Mouse (Mus musculus) adrenal gland, adult 8-10 months (tissue): Measurements from ENCODE around the gene Podn. TPM values are rescaled to one million over a fixed set of nuclear protein-coding genes. Genes with fewer than 3 reads are reported as not detected.
A peak's percentile ranks its signal among the peaks of the same experiment; 100 is the strongest.
"Not testable (repeated sequence)": the region's sequence is repeated elsewhere in the genome, so short reads cannot be mapped to it uniquely, and the experiment has no call there.

Experiments used
- DNase-seq: peaks from one replicate; pipeline ENCODE4 v3.0.0; 2022
- total RNA-seq, 4 experiments: library from RNA; stranded (reverse); gene quantifications; 2 replicates each; pipeline ENCODE4 v1.2.4; 2022

The Podn gene
- 10 to 100 TPM in 2 of 4 experiments, 1 to 10 TPM in 2; 7.6 to 17.0 (median 11.0) TPM for total RNA-seq

- DNase-seq, result no peak
These were observed at the start of gene Podn for GRCm38 (mm10) chr4:108096345-108096744. Gene Podn (minus strand): TSS chr4:108096445.

- DNase-seq, result not testable (repeated sequence)
These were observed 49.3 kb upstream of the Podn start for GRCm38 (mm10) chr4:108145554-108145953.

GRCm38 (mm10) chr4:108144880-108145279 lies 48.6 kb upstream of the Podn start, which contains the start of gene Scp2:
Gene Scp2 (minus strand): TSS chr4:108144998.
- no peak for DNase-seq

GRCm38 (mm10) chr4:108143778-108144177 lies 47.5 kb upstream of the Podn start:
- no peak for DNase-seq

GRCm38 (mm10) chr4:108143178-108143577 lies 46.9 kb upstream of the Podn start:
- not testable (repeated sequence) for DNase-seq

DNA sequence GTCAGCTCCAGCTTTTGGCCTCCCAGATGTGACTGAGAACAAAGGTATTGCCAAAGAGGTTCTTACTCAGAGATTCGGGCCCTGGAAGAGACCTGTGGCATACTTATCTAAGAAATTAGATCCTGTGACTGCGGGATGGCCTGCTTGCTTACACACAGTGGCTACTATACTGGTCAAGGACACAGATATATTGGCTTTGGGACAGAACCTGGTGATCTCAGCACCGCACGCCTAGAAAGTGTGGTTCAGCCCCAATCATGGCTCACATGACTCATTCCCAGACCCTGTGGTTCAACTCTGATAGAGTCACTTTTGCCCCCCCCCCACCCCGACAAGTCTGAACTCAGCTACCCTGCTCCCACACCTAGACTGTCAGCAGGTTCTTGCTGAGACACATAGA lies 40.7 kb upstream of the Podn start:
- DNase-seq, result peak; percentile 39

DNA sequence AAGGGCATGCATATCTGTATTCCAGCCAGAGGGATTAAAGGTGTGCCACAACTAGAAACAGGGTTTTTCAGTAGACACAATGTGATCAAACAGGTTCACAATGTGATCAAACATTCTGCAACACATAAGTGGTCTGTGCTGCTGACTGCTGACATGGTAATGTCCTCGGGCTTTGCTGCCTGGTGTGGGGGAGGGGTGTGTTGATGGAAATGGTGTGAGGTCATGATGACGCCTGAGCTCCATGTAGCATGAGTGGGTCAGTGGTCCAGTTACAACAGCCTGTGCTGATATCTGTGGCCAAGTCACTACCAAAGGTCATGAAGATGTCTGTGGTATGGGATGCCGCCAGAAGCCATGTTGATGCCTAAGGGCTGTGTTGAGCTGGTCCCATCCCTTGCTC lies 34.2 kb upstream of the Podn start:
- DNase-seq, result no peak

DNA sequence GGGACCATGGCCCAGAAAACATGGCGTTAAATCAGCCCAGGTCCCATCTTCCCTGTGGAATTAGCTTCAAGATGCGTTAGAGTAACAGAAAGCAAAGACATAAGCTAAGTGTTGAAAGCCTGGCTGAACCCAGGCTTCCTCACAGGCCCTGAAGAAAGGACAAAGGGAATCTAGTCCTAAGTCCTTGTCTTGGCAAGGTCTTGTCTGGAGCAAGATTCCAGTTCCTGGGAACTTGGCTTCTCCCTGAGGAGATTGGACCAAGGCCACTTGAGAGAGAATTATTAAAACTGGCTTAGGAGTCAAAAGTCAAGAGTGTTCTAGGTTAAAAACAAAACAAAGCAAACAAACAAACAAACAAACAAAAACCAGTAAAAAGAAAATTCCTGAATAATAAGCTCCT lies 32.1 kb upstream of the Podn start:
- DNase-seq, result no peak

DNA sequence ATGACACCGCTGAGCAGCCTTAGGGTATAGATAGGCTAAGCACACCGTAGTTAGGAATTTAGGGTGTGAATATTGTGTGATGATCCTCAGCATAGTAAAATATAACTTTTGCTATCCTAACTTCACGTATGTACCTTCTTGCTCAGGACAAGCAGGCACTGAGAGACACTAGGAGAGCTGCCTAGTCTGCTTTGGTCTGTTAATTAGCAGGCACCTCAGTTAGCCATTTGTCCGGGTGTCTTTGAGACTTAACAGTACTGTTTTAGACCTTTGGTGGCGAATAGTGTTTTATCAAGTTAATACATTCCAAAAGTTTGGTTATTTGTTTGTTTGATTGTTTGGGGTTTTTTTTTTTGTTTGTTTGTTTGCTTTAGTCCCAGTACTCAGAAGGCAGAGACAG lies 31.3 kb upstream of the Podn start:
- DNase-seq, result no peak

DNA sequence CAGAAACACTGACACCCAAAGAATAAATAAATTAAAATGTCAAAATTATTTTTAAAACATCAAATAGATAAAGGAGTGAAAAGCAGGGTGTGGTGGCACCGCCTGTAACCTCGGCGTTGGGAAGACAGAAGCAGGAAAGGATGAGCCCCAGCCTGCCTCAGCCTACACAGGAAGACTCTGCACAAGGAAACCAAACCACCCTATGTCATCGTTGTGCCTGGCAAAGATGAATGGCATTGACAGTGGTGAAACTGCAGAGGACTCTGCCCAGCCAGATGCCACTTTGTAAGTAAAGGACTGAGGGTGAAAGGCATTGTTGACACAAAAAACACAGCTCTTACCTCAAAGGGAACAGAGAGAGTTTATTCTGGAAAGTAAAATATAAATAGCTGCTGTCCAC lies 30.0 kb upstream of the Podn start:
- DNase-seq, result no peak

DNA sequence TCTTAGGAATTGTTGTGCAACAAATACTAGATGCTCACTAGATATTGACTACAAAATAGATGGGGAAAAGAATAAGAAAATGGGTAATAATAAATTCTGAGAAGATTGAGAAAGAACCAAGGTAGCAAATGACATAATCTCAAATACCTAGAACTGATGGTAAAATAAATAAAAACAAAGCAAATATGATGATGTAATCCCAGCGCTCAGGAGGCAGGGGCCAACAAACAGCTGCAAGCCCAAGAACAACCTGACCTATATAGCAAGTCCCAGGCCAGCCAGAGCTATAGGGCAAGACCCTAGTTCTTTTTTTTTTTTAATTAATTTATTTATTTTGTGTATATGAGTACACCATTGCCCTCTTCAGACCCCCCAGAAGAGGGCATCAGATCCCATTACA lies 27.9 kb upstream of the Podn start:
- DNase-seq, result no peak

GRCm38 (mm10) chr4:108117924-108118876 lies 22.0 kb upstream of the Podn start:
- peak; percentile 92 for DNase-seq

DNA sequence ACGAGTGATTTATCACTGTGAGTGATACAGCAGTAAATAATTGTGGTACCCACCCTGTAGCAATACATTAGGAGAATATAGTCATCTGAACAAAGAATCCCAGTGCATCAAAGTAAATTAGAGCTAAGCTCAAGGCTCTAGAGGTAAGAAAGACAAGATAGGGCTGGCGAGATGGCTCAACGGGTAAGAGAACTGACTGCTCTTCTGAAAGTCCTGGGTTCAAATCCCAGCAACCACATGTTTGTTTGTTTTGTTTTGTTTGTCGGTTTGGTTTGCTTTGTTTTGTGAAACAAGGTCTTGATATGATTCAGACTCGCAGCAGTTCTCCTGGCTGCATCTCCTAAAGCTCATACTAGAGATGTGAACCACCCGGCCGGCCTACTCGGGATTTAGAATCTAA lies 21.2 kb upstream of the Podn start:
- DNase-seq, result no peak

GRCm38 (mm10) chr4:108116466-108116865 lies 20.2 kb upstream of the Podn start:
- DNase-seq, result no peak

DNA sequence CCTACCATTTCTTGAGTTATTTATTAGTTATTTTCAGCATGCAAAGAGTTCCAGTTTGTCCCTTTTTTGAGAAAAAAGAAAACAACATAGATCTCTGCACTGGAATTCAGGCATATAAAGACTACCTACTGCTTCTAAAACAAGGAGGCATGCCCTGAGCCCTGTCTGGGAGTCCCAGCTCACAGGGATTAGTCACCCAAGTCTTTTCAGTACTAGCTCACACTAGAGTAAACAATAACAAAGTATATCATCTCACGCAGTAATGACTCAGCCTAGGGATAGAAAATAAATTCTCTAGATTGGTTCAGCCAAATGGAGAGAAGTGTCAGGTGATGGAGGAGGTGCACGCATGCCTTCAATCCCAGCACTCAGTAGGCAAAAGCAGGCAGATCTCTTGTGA lies 14.5 kb upstream of the Podn start:
- no peak for DNase-seq

DNA sequence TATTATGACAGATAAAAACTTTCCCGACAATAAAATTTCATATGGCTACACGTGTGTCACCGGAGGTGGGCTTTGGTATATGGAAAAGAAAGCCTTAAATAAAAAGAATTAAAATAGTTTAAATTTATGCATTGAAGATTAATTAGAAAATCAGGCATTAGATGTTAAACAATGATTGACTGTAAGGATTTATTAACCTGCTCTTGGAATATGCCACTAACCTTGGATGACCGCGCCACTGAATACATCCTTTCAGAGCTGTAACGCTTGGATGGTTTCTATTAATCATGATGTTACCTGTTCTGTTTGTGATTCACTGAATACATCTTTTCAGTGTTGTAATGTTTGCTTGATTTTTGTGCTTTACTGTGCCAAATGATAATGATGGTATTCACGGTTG lies 13.5 kb upstream of the Podn start:
- DNase-seq, result no peak

GRCm38 (mm10) chr4:108092741-108093397 lies 3.4 kb downstream of the Podn start:
- no peak for DNase-seq

GRCm38 (mm10) chr4:108083993-108084392 lies 12.3 kb downstream of the Podn start:
- DNase-seq, result no peak

- no peak for DNase-seq
These were observed 13.1 kb downstream of the Podn start for GRCm38 (mm10) chr4:108083032-108083735.

DNA sequence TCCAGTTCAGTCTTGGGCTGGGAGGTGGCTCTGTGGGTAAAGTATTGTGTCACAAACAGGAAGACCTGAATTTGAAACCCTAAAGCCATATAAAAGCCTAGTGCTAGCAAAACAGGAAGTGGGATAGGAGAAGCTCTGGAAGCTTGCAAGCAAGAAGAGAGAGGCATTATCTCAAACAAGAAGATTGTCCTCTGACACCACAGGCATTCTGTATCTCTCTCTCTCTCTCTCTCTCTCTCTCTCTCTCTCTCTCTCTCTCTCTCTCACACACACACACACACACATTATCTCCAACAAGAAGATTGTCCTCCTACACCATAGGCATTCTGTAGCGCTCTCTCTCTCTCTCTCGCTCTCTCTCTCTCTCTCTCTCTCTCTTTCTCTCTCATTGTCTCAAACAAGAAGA lies 13.8 kb downstream of the Podn start:
- no peak for DNase-seq

- DNase-seq, result no peak
These were observed 15.4 kb downstream of the Podn start for GRCm38 (mm10) chr4:108080876-108081275.

GRCm38 (mm10) chr4:108079762-108080161 lies 16.5 kb downstream of the Podn start:
- DNase-seq, result no peak

GRCm38 (mm10) chr4:108079191-108079590 lies 17.1 kb downstream of the Podn start:
- DNase-seq, result not testable (repeated sequence)
